Mouse (Mus musculus) layer of hippocampus, postnatal 36 days (tissue): ENCODE data around the gene Ankrd12. TPM values are rescaled to one million over a fixed set of nuclear protein-coding genes. Genes with fewer than 3 reads are reported as not detected.
A peak's percentile ranks its signal among the peaks of the same experiment; 100 is the strongest.

Source experiments
- DNase-seq, 2 experiments: peaks; one replicate each; pipeline ENCODE4 v3.0.0; 2022
- total RNA-seq, 2 experiments: library from RNA; stranded (reverse); gene quantifications; 2 replicates each; pipeline ENCODE4 v1.2.3; 2021

The Ankrd12 gene
- total RNA-seq, 2 experiments from 2014 or later = 186 to 190 TPM

- no peak for DNase-seq
These were observed 147.4 kb downstream of the Ankrd12 start for GRCm38 (mm10) chr17:65929319-65929978.

GRCm38 (mm10) chr17:65927077-65927476 lies 149.8 kb downstream of the Ankrd12 start:
- peak; percentile 36 to 38 for DNase-seq

GRCm38 (mm10) chr17:65924218-65924617 lies 152.7 kb downstream of the Ankrd12 start:
- DNase-seq = no peak

- DNase-seq = no peak
These were observed 154.9 kb downstream of the Ankrd12 start for GRCm38 (mm10) chr17:65921975-65922374.

GRCm38 (mm10) chr17:65919235-65919634 lies 157.7 kb downstream of the Ankrd12 start:
- no peak for DNase-seq

GRCm38 (mm10) chr17:65916135-65916668 lies 160.7 kb downstream of the Ankrd12 start:
- peak; percentile 75 to 79 for DNase-seq

Other genes with a start within 250 kb of the Ankrd12 start
- 10 to 100 TPM; 55.1 to 59.2 TPM for gene Ralbp1, start 191.3 kb downstream of the Ankrd12 start, total RNA-seq
- gene Twsg1, start 125.9 kb downstream of the Ankrd12 start, total RNA-seq = 10 to 100 TPM; 27.8 to 28.5 TPM
- gene Ndufv2, start 24.5 kb upstream of the Ankrd12 start, total RNA-seq = 100 to 1,000 TPM; 257 to 261 TPM
- gene Washc1, start 34.5 kb upstream of the Ankrd12 start, total RNA-seq = 10 to 100 TPM; 38.2 to 39.1 TPM
- gene Ddx11, start 46.4 kb upstream of the Ankrd12 start, total RNA-seq = 1 to 10 TPM; 1.1 to 1.9 TPM